Mouse (Mus musculus): ENCODE measurements around the gene Smarca2.

Gene Smarca2

GRCm38 (mm10) chr19:26608434-26608812, 3.6 kb downstream of the Smarca2 start:
- H3K4me3 ChIP-seq (replicated peaks; ENCODE audit: low read length) = no peak overlapping the region
- peaks cover 35% of the 10 kb centered on the region for H3K4me1 ChIP-seq (replicated peaks; ENCODE audit: low read depth, low read length)
- H3K36me3 ChIP-seq (ENCODE audit: insufficient read depth, low read length) = no peaks in the 10 kb centered on the region
- peaks cover 30% of the 10 kb centered on the region for H3K9me3 ChIP-seq (ENCODE audit: low read length)
- TF ChIP-seq NANOG (IDR thresholded peaks at IDR 0.05; ENCODE audit: borderline replicate concordance, low read length) (no peak), POU5F1 (IDR thresholded peaks at IDR 0.05; ENCODE audit: borderline replicate concordance, low read length) (peak; percentile 58; the same call in 1 of the 2 replicates)
- H3K27me3 ChIP-seq (ENCODE audit: insufficient read depth, low read length) = peaks cover 50% of the 10 kb centered on the region

- H3K4me1 ChIP-seq (replicated peaks; ENCODE audit: low read depth, low read length) = peaks cover 30% of the 10 kb centered on the region
- no peak overlapping the region for H3K4me3 ChIP-seq (replicated peaks; ENCODE audit: low read length)
- no peak for TF ChIP-seq NANOG (IDR thresholded peaks at IDR 0.05; ENCODE audit: borderline replicate concordance, low read length)
- no peak for TF ChIP-seq CTCF (conservative IDR thresholded peaks at IDR 0.05; ENCODE audit: low read length)
- no peak for TF ChIP-seq POU5F1 (IDR thresholded peaks at IDR 0.05; ENCODE audit: borderline replicate concordance, low read length)
- H3K9me3 ChIP-seq (ENCODE audit: low read length) = peaks cover 30% of the 10 kb centered on the region
- peaks cover 39% of the 10 kb centered on the region for H3K27me3 ChIP-seq (ENCODE audit: insufficient read depth, low read length)
- no peaks in the 10 kb centered on the region for H3K36me3 ChIP-seq (ENCODE audit: insufficient read depth, low read length)
Measured at GRCm38 (mm10) chr19:26609637-26610036, 4.8 kb downstream of the Smarca2 start.

- peaks cover 45% of the 10 kb centered on the region for H3K9me3 ChIP-seq (ENCODE audit: low read length)
- H3K4me1 ChIP-seq (replicated peaks; ENCODE audit: low read depth, low read length) = peaks cover 14% of the 10 kb centered on the region
- H3K4me3 ChIP-seq (replicated peaks; ENCODE audit: low read length) = no peak overlapping the region
- TF ChIP-seq CTCF (conservative IDR thresholded peaks at IDR 0.05; ENCODE audit: low read length) (no peak), NANOG (IDR thresholded peaks at IDR 0.05; ENCODE audit: borderline replicate concordance, low read length) (no peak), POU5F1 (IDR thresholded peaks at IDR 0.05; ENCODE audit: borderline replicate concordance, low read length) (no peak)
- H3K27me3 ChIP-seq (ENCODE audit: insufficient read depth, low read length) = peaks cover 8% of the 10 kb centered on the region
- H3K36me3 ChIP-seq (ENCODE audit: insufficient read depth, low read length) = no peaks in the 10 kb centered on the region
Measured at GRCm38 (mm10) chr19:26612995-26613394, 8.1 kb downstream of the Smarca2 start.

GRCm38 (mm10) chr19:26613665-26614064, 8.8 kb downstream of the Smarca2 start:
- Histone ChIP-seq H3K9me3 (ENCODE audit: low read length) (peaks cover 38% of the 10 kb centered on the region), H3K4me3 (replicated peaks; ENCODE audit: low read length) (no peak overlapping the region), H3K4me1 (replicated peaks; ENCODE audit: low read depth, low read length) (peaks cover 11% of the 10 kb centered on the region), H3K27me3 (ENCODE audit: insufficient read depth, low read length) (peaks cover 4% of the 10 kb centered on the region; the same call in 1 of the 2 replicates), H3K36me3 (ENCODE audit: insufficient read depth, low read length) (no peaks in the 10 kb centered on the region)
- TF ChIP-seq POU5F1 (IDR thresholded peaks at IDR 0.05; ENCODE audit: borderline replicate concordance, low read length) (no peak), CTCF (conservative IDR thresholded peaks at IDR 0.05; ENCODE audit: low read length) (no peak), NANOG (IDR thresholded peaks at IDR 0.05; ENCODE audit: borderline replicate concordance, low read length) (no peak)

GRCm38 (mm10) chr19:26616271-26616670, 11.4 kb downstream of the Smarca2 start:
- Histone ChIP-seq H3K36me3 (ENCODE audit: insufficient read depth, low read length) (no peaks in the 10 kb centered on the region), H3K9me3 (ENCODE audit: low read length) (peaks cover 19% of the 10 kb centered on the region), H3K4me1 (replicated peaks; ENCODE audit: low read depth, low read length) (peaks cover 14% of the 10 kb centered on the region), H3K4me3 (replicated peaks; ENCODE audit: low read length) (no peak overlapping the region), H3K27me3 (ENCODE audit: insufficient read depth, low read length) (no peaks in the 10 kb centered on the region)
- TF ChIP-seq CTCF (conservative IDR thresholded peaks at IDR 0.05; ENCODE audit: low read length) (no peak), NANOG (IDR thresholded peaks at IDR 0.05; ENCODE audit: borderline replicate concordance, low read length) (no peak), POU5F1 (IDR thresholded peaks at IDR 0.05; ENCODE audit: borderline replicate concordance, low read length) (0 out of 2 replicates have a peak, but pooled peaks have one; percentile 14)

GRCm38 (mm10) chr19:26617287-26617686, 12.4 kb downstream of the Smarca2 start:
- H3K4me3 ChIP-seq (replicated peaks; ENCODE audit: low read length) = no peak overlapping the region
- peaks cover 18% of the 10 kb centered on the region for H3K4me1 ChIP-seq (replicated peaks; ENCODE audit: low read depth, low read length)
- peaks cover 19% of the 10 kb centered on the region for H3K9me3 ChIP-seq (ENCODE audit: low read length)
- H3K36me3 ChIP-seq (ENCODE audit: insufficient read depth, low read length) = no peaks in the 10 kb centered on the region
- H3K27me3 ChIP-seq (ENCODE audit: insufficient read depth, low read length) = no peaks in the 10 kb centered on the region
- no peak for TF ChIP-seq CTCF (conservative IDR thresholded peaks at IDR 0.05; ENCODE audit: low read length)
- TF ChIP-seq NANOG (IDR thresholded peaks at IDR 0.05; ENCODE audit: borderline replicate concordance, low read length) = no peak
- no peak for TF ChIP-seq POU5F1 (IDR thresholded peaks at IDR 0.05; ENCODE audit: borderline replicate concordance, low read length)

GRCm38 (mm10) chr19:26630712-26631235, 25.9 kb downstream of the Smarca2 start:
- Histone ChIP-seq H3K9me3 (ENCODE audit: low read length) (no peaks in the 10 kb centered on the region), H3K27me3 (ENCODE audit: insufficient read depth, low read length) (no peaks in the 10 kb centered on the region), H3K4me1 (replicated peaks; ENCODE audit: low read depth, low read length) (no peaks in the 10 kb centered on the region), H3K36me3 (ENCODE audit: insufficient read depth, low read length) (no peaks in the 10 kb centered on the region), H3K4me3 (replicated peaks; ENCODE audit: low read length) (no peak overlapping the region)
- no peak for TF ChIP-seq POU5F1 (IDR thresholded peaks at IDR 0.05; ENCODE audit: borderline replicate concordance, low read length)
- no peak for TF ChIP-seq NANOG (IDR thresholded peaks at IDR 0.05; ENCODE audit: borderline replicate concordance, low read length)
- no peak for TF ChIP-seq CTCF (conservative IDR thresholded peaks at IDR 0.05; ENCODE audit: low read length)

- no peaks in the 10 kb centered on the region for H3K27me3 ChIP-seq (ENCODE audit: insufficient read depth, low read length)
- no peaks in the 10 kb centered on the region for H3K4me1 ChIP-seq (replicated peaks; ENCODE audit: low read depth, low read length)
- H3K36me3 ChIP-seq (ENCODE audit: insufficient read depth, low read length) = no peaks in the 10 kb centered on the region
- H3K9me3 ChIP-seq (ENCODE audit: low read length) = no peaks in the 10 kb centered on the region
- H3K4me3 ChIP-seq (replicated peaks; ENCODE audit: low read length) = no peak overlapping the region
- TF ChIP-seq POU5F1 (IDR thresholded peaks at IDR 0.05; ENCODE audit: borderline replicate concordance, low read length) = no peak
- TF ChIP-seq NANOG (IDR thresholded peaks at IDR 0.05; ENCODE audit: borderline replicate concordance, low read length) = no peak
- TF ChIP-seq CTCF (conservative IDR thresholded peaks at IDR 0.05; ENCODE audit: low read length) = no peak
Measured at GRCm38 (mm10) chr19:26632228-26632627, 27.4 kb downstream of the Smarca2 start.

GRCm38 (mm10) chr19:26640556-26640955, 35.7 kb downstream of the Smarca2 start:
- H3K4me3 ChIP-seq (replicated peaks; ENCODE audit: low read length) = peak overlapping the region; percentile 35
- H3K4me1 ChIP-seq (replicated peaks; ENCODE audit: low read depth, low read length) = peaks cover 6% of the 10 kb centered on the region
- no peaks in the 10 kb centered on the region for H3K36me3 ChIP-seq (ENCODE audit: insufficient read depth, low read length)
- H3K9me3 ChIP-seq (ENCODE audit: low read length) = no peaks in the 10 kb centered on the region
- H3K27me3 ChIP-seq (ENCODE audit: insufficient read depth, low read length) = 0 out of 2 replicates have a peak, but pooled peaks cover 1% of the 10 kb centered on the region
- no peak for TF ChIP-seq CTCF (conservative IDR thresholded peaks at IDR 0.05; ENCODE audit: low read length)
- no peak for TF ChIP-seq POU5F1 (IDR thresholded peaks at IDR 0.05; ENCODE audit: borderline replicate concordance, low read length)
- no peak for TF ChIP-seq NANOG (IDR thresholded peaks at IDR 0.05; ENCODE audit: borderline replicate concordance, low read length)

All from E14TG2a.4 (cell line).